ENCODE assay signal across 21 mouse cellular contexts in the genomic region with DNA sequence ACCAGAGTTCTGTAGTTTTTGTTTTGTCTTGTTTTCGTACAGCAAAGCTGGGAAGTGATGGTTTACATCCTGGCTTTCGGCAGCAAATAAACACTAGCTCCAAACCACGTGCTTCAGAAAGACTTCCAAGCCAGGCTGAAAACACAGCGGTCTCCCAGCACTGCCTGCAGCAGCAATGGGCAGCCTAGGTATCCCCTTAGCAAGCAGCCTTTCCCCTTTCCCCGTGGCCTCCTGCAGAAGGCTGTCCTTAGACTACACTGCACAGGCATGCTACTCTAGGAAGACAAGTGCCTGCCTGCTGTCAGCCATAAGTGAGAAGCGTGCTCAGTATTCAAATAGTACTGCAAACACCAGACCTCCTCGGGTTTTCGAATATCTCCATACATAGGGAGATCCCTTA. TPM values are rescaled to one million over a fixed set of nuclear protein-coding genes. Genes with fewer than 3 reads are reported as not detected.
DNase-seq lines count a peak whose midpoint lies in the region; ATAC-seq and TF ChIP-seq lines count a peak whose summit lies in the region.
"Had no signal": no experiment of that assay in that cellular context is flagged by ENCODE, and none has a peak within 500 bp of the region (broad histone marks: within the 10 kb centered on the region; RNA-seq: fewer than 3 reads in every experiment).

No protein-coding gene starts in this region.

- H3K36me3 ChIP-seq in intestine, embryonic 16.5 days (ENCODE audit: control insufficient read depth, insufficient read depth, low read length) = peaks cover 10% of the 10 kb centered on the region; the same call in 1 of the 2 replicates
- H3K36me3 ChIP-seq in intestine, embryonic 15.5 days = no peaks in the 10 kb centered on the region
- H3K36me3 ChIP-seq in midbrain, embryonic 10.5 days = peaks cover 53% of the 10 kb centered on the region
- H3K36me3 ChIP-seq in midbrain, embryonic 13.5 days = peaks cover 30% of the 10 kb centered on the region

- TF ChIP-seq CTCF in gastrocnemius, adult 2 months (IDR thresholded peaks at IDR 0.05) = no peak

- peak overlapping the region; percentile 3; the same call in 1 of the 2 replicates for H3K27ac ChIP-seq in gastrocnemius, adult 2 months
- no peak overlapping the region for H3K27ac ChIP-seq in intestine, embryonic 16.5 days (ENCODE audit: low read length)
- H3K27ac ChIP-seq in intestine, embryonic 15.5 days = no peak overlapping the region
- H3K27ac ChIP-seq in midbrain, embryonic 10.5 days (replicated peaks) = 0 out of 2 replicates have a peak overlapping the region, but pooled peaks have one; percentile 38
- no peak overlapping the region for H3K27ac ChIP-seq in midbrain, embryonic 13.5 days
- H3K27ac ChIP-seq: embryonic facial prominence, embryonic 10.5 days; liver, embryonic 15.5 days had no signal

- no peak overlapping the region for H3K4me3 ChIP-seq in gastrocnemius, adult 2 months
- H3K4me3 ChIP-seq in intestine, embryonic 16.5 days (ENCODE audit: low read length) = no peak overlapping the region
- no peak overlapping the region for H3K4me3 ChIP-seq in intestine, embryonic 15.5 days (replicated peaks)
- no peak overlapping the region for H3K4me3 ChIP-seq in midbrain, embryonic 10.5 days
- no peak overlapping the region for H3K4me3 ChIP-seq in midbrain, embryonic 13.5 days (replicated peaks)
- H3K4me3 ChIP-seq: embryonic facial prominence, embryonic 10.5 days; liver, embryonic 15.5 days had no signal

- intact Hi-C loops in gastrocnemius, adult 2 months (cut with DNase I) = no loop called here
- intact Hi-C loops in gastrocnemius, postnatal 14 days (cut with DNase I; ENCODE audit: low total_unique reads) = loop anchor here (10.0 kb wide), 1 partner anchor 182 kb away; no protein-coding TSS in a partner anchor

- no peaks in the 10 kb centered on the region for H3K9me3 ChIP-seq in intestine, embryonic 16.5 days (ENCODE audit: control insufficient read depth, low read length)
- H3K9me3 ChIP-seq in intestine, embryonic 15.5 days = no peaks in the 10 kb centered on the region
- no peaks in the 10 kb centered on the region for H3K9me3 ChIP-seq in midbrain, embryonic 10.5 days (replicated peaks)
- H3K9me3 ChIP-seq in midbrain, embryonic 13.5 days = no peaks in the 10 kb centered on the region
- H3K9me3 ChIP-seq: embryonic facial prominence, embryonic 10.5 days; G1E; liver, embryonic 15.5 days had no signal

- no peaks in the 10 kb centered on the region for H3K27me3 ChIP-seq in intestine, embryonic 16.5 days (replicated peaks; ENCODE audit: control insufficient read depth, insufficient read depth, low read length)
- no peaks in the 10 kb centered on the region for H3K27me3 ChIP-seq in intestine, embryonic 15.5 days (replicated peaks)
- no peaks in the 10 kb centered on the region for H3K27me3 ChIP-seq in midbrain, embryonic 10.5 days (ENCODE audit: low read depth, poor library complexity, severe bottlenecking)
- no peaks in the 10 kb centered on the region for H3K27me3 ChIP-seq in midbrain, embryonic 13.5 days
- H3K27me3 ChIP-seq: CH12.LX; liver, embryonic 15.5 days had no signal

- ATAC-seq in intestine, embryonic 16.5 days = peak; percentile 43; the same call in 1 of the 2 replicates
- ATAC-seq in intestine, embryonic 15.5 days = no peak
- no peak for ATAC-seq in midbrain, embryonic 13.5 days

- no peaks in the 10 kb centered on the region for H3K4me1 ChIP-seq in intestine, embryonic 16.5 days (ENCODE audit: control insufficient read depth, insufficient read depth, low read length)
- no peaks in the 10 kb centered on the region for H3K4me1 ChIP-seq in intestine, embryonic 15.5 days (replicated peaks)
- peaks cover 8% of the 10 kb centered on the region for H3K4me1 ChIP-seq in midbrain, embryonic 10.5 days
- H3K4me1 ChIP-seq in midbrain, embryonic 13.5 days (replicated peaks) = no peaks in the 10 kb centered on the region

- DNase-seq in gastrocnemius, adult 2 months = no peak
- no peak for DNase-seq in gastrocnemius, postnatal 14 days
- no peak for DNase-seq in midbrain, embryonic 10.5 days (ENCODE audit: low spot score)
- DNase-seq in Muller cell, postnatal 12 days (ENCODE audit: inconsistent ontology term) = no peak
- DNase-seq: adrenal gland, adult 2 months; B cell, adult 2 months; cerebellum, adult 11 months; cerebellum, postnatal 10 days; gastrocnemius, postnatal 36 days; kidney, adult 9 months; kidney, postnatal 14 days; left cerebral cortex, postnatal 4 days; liver; thymus, postnatal 14 days had no signal

- no peak overlapping the region for H3K4me2 ChIP-seq in intestine, embryonic 16.5 days (ENCODE audit: low read depth, low read length)
- H3K4me2 ChIP-seq in intestine, embryonic 15.5 days (replicated peaks) = no peak overlapping the region
- H3K4me2 ChIP-seq in midbrain, embryonic 13.5 days (replicated peaks) = no peak overlapping the region
- H3K4me2 ChIP-seq: liver, embryonic 15.5 days had no signal

- no peak overlapping the region for H3K9ac ChIP-seq in intestine, embryonic 16.5 days (ENCODE audit: low read depth, low read length)
- H3K9ac ChIP-seq in intestine, embryonic 15.5 days = no peak overlapping the region
- no peak overlapping the region for H3K9ac ChIP-seq in midbrain, embryonic 13.5 days (replicated peaks)
- H3K9ac ChIP-seq: liver, embryonic 15.5 days had no signal

- WGBS in intestine, embryonic 16.5 days = 52% methylated on average over 8 of the region's 8 CpGs
- WGBS in intestine, embryonic 15.5 days = 50% methylated on average over 8 of the region's 8 CpGs
- WGBS in midbrain, embryonic 10.5 days = 79% methylated on average over 8 of the region's 8 CpGs
- 73% methylated on average over 8 of the region's 8 CpGs for WGBS in midbrain, embryonic 13.5 days

RNA-seq across cellular contexts. Expression of gene Fez2, which starts 41.4 kb away (rescaled TPM):
- 10 to 100 TPM; 58.2 to 65.3 TPM for total RNA-seq in gastrocnemius, adult 2 months (2021)
- total RNA-seq in gastrocnemius, postnatal 14 days (2021) = 10 to 100 TPM; 47.3 to 48.8 TPM
- 38.5 and 41.2 TPM in 2 replicates for polyA plus RNA-seq in intestine, embryonic 16.5 days (2015; fragmentation: Nextera tagmentation; extraction: Ambion mirVana)
- 37.1 and 42.7 TPM in 2 replicates for polyA plus RNA-seq in intestine, embryonic 15.5 days (2015; fragmentation: Nextera tagmentation; extraction: Ambion mirVana)
- 43.5 and 50.3 TPM in 2 replicates for polyA plus RNA-seq in midbrain, embryonic 10.5 days (2016; fragmentation: Nextera tagmentation; extraction: Ambion mirVana)
- 35.3 and 38.1 TPM in 2 replicates for polyA plus RNA-seq in midbrain, embryonic 13.5 days (2015; fragmentation: Nextera tagmentation; extraction: Ambion mirVana)

Comparison
In these comparisons a context has a peak if more than half of its experiments do, and no peak if none do; other contexts are left out.
1. H3K27ac ChIP-seq: peak in gastrocnemius, adult 2 months (single experiment) and midbrain, embryonic 10.5 days (single experiment); none in intestine, embryonic 16.5 days (single experiment), intestine, embryonic 15.5 days (single experiment) and midbrain, embryonic 13.5 days (single experiment).